Mouse (Mus musculus): Measurements from ENCODE around the gene Zfp36l3. TPM values are rescaled to one million over a fixed set of nuclear protein-coding genes. Genes with fewer than 3 reads are reported as not detected.

Zfp36l3 gene
- not detected for total RNA-seq (2023)

DNA sequence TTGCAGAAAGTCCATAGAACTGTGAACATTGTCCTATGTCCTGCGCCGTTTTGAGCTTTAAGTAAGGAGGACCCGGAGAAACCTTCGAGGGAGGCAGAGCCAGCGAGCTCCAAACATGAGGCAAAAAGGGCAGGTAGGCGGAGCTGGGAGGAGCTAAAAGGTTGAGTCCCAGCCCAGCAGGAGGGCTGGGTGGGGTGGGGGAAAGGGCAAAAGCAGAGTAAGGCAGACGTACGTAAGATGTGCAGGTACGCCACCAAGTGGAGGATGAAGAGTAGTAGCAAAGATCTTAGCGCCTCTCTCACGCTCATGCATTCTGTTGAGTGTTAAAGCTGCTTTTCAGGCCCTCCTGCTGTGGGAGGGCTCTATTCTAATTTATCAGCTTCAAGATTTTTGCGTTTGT lies at the start of gene Zfp36l3:
TSS of gene Zfp36l3 (minus strand) at position 119 of the 400 bp plus-strand sequence.

DNA sequence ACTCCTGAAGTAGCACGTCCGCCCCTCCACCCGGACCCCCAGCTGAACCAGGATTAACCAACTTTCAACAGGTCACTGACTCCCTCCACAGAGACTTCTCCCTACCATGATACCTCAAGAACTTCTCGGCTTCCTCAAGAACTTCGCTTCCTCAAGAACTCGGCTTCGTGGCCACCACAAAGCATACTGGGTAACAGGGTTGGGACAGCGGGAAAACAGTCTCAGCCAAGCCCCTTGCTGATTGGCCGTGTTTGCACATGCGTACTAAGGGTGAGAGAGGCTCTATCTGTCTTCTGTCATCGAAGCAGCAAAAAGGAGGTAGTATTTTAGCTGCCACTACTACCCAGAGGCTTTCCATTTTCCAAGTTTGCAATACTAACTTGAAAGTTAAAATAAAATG lies 21.3 kb upstream of the Zfp36l3 start, which contains the start of gene Xlr:
TSS of gene Xlr (minus strand) at position 188 of the 400 bp plus-strand sequence.

DNA sequence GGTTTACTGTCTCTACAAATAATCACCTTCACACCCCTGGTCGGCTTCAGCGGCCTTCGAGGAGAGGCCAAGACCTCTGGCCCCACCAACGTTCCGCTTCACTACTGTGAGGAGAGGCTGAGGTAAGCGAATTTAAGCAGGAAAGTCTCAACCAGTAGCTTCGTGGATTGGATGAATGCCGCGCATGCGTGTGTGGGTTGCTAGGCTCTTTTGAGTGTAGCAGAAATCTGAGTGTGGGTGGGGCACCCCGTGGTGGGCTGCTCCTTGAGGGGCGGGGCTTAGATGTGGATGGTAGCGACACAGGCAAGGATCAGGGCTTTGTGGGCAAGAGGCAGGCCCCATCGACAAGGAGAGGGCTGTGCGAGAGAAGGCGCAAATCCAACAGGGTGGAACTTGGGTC lies 18.5 kb downstream of the Zfp36l3 start, which contains the start of gene 1700013H16Rik:
TSS of gene 1700013H16Rik (minus strand) at position 96 of the 400 bp plus-strand sequence.

DNA sequence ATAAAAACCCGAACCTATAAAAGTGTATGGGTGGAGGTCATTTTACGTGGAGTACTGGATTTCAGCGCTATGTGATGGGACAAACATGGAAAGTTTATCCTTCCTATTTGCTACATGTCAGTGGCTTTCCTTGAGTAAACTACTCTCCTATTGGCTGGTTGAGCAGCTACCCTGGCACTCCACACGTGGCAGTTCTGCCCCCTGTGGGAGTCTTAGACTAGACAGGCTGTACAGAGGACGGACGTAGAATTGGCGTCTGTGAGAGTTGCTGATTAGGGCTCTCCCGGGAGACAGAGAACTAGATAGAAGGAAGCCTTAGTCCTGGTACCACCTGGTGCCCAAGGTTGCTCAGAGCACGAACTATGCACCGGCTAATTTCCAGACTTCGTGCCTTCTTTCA lies 51.6 kb downstream of the Zfp36l3 start, which contains the start of gene 4930502E18Rik:
TSS of gene 4930502E18Rik (plus strand) at position 231 of the 400 bp plus-strand sequence.

Other genes starting within 250 kb of the Zfp36l3 start
- 10 to 100 TPM in 1 of 2 experiments, 1 to 10 TPM in 1; 8.3 to 16.5 TPM for gene Rtl8c, start 168.4 kb downstream of the Zfp36l3 start, total RNA-seq (2023)
- gene Gm14597, start 167.4 kb downstream of the Zfp36l3 start, total RNA-seq (2023): not detected
- gene Rtl8a, start 132.7 kb downstream of the Zfp36l3 start, total RNA-seq (2023): 10 to 100 TPM; 27.7 to 50.5 TPM
- gene Rtl8b, start 106.0 kb downstream of the Zfp36l3 start, total RNA-seq (2023): 10 to 100 TPM; 26.0 to 36.7 TPM
- gene 4930502E18Rik, start 51.6 kb downstream of the Zfp36l3 start, total RNA-seq (2023): under 1 TPM in 1 of 2 experiments, not detected in 1; 0.38 TPM
- gene 1700013H16Rik, start 18.6 kb downstream of the Zfp36l3 start, total RNA-seq (2023): not detected
- gene Xlr, start 21.3 kb upstream of the Zfp36l3 start, total RNA-seq (2023): 1 to 10 TPM in 1 of 2 experiments, not detected in 1; 1.2 TPM

Measured in T-cell, adult 66 days (primary cell).